Mouse (Mus musculus): ENCODE data around the gene Rgs10.

DNA sequence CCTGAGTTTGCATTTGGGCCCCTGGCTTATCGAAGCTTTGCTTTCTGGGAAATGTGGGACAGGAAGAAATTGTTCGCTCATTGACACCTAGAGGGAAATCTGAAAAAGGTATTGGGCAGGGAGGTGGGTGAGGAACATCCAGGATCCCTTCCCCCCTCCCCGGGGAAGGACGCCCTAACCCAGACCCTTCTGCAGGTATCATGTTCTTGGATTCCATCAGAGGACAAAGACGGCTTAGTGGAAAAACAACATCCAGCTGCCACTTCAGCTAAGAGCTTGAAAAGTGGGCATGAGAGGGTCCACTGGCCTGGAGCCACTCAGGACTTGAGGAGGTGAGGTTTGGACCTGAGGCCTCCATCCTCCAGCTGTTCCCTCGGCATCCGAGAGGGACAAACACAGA is 68.2 kb downstream of the Rgs10 start:
- TF ChIP-seq USF1 (IDR thresholded peaks at IDR 0.05; ENCODE audit: low read depth, low read length) (no peak), ZC3H11A (IDR thresholded peaks at IDR 0.05; ENCODE audit: low read depth, low read length) (no peak), E2F4 (IDR thresholded peaks at IDR 0.05; ENCODE audit: borderline replicate concordance, low read depth, low read length) (no peak)

All from MEL (cell line).